Mouse (Mus musculus) ES-Bruce4 (cell line): ENCODE measurements around the gene Gm21988.

Experiments used
- CTCF ChIP-seq: IDR thresholded peaks from one replicate; pipeline ENCODE4 v1.8.1; 2011; ENCODE audit warnings: low read depth, low read length
- EP300 ChIP-seq: IDR thresholded peaks from 2 replicates; pipeline ENCODE4 v1.6.1; 2011; ENCODE audit warnings: low read depth, low read length; ENCODE audit not compliant: insufficient read depth
- POLR2A ChIP-seq: IDR thresholded peaks from one replicate; pipeline ENCODE4 v1.8.1; 2011; ENCODE audit warnings: low read length; ENCODE audit not compliant: insufficient read depth

GRCm38 (mm10) chr11:70236717-70237116 is 2.9 kb downstream of the Gm21988 start:
- no peak for TF ChIP-seq CTCF
- TF ChIP-seq POLR2A: no peak
- no peak for TF ChIP-seq EP300
